1 mouse cellular context compared by ENCODE assay signal in genomic region chr10:89707397-89707796, GRCm38 (mm10).
TF ChIP-seq lines count a peak whose summit lies in the region.

No protein-coding gene starts in this region.

TF ChIP-seq in CH12.LX, 34 proteins besides CTCF, POLR2A, EP300 and RAD21:
- TF ChIP-seq NRF1 (IDR thresholded peaks at IDR 0.05; ENCODE audit: low read depth, low read length) (no peak), CHD2 (IDR thresholded peaks at IDR 0.05; ENCODE audit: low read length) (no peak), ZMIZ1 (IDR thresholded peaks at IDR 0.05; ENCODE audit: low read depth, low read length) (no peak), TBP (conservative IDR thresholded peaks at IDR 0.05; ENCODE audit: low read depth, low read length) (no peak), SMC3 (IDR thresholded peaks at IDR 0.05; ENCODE audit: low read depth, low read length) (no peak)
